Mouse (Mus musculus): ENCODE measurements around the gene Gm10643.

DNA sequence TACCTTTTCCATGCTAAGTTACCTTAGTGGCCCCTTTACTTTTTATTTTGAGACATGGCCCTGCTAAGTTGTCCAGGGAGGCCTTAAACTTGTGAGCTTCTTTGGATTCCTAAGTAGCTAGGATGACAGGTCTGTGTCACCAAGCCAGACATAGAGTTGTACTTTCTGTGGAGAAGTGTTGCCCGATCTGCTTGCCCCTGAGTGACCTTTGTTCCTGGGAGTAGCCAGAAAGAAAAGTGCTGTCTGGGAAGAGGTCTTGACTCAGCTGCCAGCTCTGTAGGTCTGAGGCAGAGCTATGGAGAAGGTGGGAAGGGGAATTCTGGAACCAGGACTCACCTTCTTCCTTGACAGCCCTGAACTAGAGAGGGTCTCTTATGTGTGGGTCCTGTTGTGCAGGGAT, 4.2 kb upstream of the Gm10643 start:
- TF ChIP-seq CTCF (IDR thresholded peaks at IDR 0.05; ENCODE audit: extremely low read depth, insufficient read length, insufficient replicate concordance, low read depth, low read length) (no peak), POLR2A (IDR thresholded peaks at IDR 0.05; ENCODE audit: low read depth, low read length) (no peak)
